Mouse (Mus musculus) thymus, postnatal 0 days (tissue): ENCODE measurements around the gene Anks1b. TPM values are rescaled to one million over a fixed set of nuclear protein-coding genes. Genes with fewer than 3 reads are reported as not detected.

Experiments
- DNase-seq: peaks from one replicate; pipeline ENCODE4 v3.0.0-alpha.2; 2015; ENCODE audit warnings: low spot score
- polyA plus RNA-seq: library from polyadenylated mRNA; unstranded; fragments of >200 nt; fragmentation: Nextera tagmentation; extraction: Ambion mirVana; gene quantifications from 2 replicates; pipeline ENCODE4 v1.2.1, GENCODE M21; 2015

Anks1b gene
- polyA plus RNA-seq, 1 experiment from 2014 or later = 0.18 TPM

DNA sequence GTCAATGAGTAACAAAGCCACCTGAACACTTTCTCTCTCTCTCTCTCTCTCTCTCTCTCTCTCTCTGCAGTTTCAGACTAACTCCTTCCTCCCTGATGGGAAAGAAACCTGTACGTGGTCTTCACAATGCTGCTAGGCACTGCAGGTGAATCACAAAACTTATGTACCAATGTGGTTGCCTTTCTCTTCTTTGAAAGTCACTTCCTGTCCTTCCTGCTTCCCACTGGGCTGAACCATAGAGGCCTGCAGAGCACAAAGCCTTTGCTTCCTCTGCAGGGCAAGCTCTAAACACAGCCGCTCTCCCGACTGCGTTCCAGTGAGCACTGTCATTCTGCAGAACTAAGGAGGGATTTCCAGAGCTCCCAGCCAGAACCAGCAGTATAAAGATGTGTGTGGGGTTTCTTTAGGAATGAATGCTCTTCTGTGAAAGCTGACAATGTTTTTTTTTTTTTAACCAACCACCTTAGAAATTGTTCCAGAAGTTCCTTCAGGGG, 931.3 kb downstream of the Anks1b start:
- no peak for DNase-seq

DNA sequence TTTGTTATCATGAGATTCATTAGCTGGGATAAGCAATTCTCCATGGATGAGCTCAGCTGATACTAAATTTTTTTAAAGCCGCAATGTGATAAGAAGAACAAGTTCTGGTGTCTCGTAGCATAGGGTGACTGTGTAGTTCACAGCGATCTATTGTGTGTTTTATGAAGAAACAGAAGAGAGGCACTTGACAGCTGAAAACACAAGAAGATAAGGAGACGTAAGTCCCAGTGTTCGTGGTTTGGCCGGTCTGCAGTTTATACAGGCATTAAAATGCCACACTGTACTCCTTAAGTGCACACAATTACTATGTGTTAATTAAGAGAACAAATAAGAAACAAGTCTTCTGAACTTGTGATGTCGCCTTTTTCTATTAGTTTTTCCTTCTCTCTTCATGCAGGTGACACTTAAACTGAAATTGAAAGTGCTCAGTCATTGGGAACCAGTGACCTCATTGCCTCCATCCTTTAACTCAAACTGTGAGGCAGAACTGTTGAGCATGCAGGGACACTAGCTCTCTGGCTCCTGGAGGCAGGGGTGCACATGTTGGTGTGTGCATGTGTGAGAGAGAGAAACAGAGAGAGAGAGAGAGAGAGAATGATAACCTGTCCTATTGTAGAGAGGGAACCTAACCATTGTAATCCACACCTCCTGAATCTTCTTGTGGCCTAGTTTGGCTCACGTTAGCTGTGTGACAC, 935.5 kb downstream of the Anks1b start:
- DNase-seq = no peak

DNA sequence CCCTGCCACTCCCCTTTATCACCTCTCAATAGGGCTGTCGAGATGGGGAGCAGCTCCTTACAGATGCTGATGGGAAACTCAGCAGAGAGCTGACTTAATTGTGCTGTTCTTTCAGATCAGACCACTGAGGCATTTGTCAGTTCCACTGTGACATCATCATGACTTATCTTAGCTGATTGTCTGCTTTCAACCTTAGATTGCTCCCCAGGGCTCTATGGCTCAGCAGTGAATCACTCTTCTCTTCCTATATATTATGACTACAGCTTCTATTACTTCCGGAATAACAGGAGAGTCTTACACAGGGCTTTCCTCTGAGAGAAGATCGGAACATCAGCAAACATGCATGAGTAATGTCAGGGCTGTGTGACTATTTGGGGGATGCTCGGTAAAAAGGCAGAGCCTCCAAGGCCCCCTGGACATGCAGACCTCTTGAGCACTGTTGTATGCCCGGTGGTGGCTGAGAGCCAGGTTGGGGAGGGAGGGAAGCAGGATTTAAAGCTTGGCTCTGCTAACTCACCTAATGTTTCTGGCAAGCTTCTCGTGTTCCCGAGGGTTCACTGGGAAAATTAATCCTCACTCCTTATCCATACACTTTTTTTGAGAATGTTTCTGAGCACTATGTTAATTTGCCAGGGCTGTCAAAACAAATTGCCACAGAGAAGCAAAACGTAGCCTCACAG, 936.7 kb downstream of the Anks1b start:
- DNase-seq = no peak

DNA sequence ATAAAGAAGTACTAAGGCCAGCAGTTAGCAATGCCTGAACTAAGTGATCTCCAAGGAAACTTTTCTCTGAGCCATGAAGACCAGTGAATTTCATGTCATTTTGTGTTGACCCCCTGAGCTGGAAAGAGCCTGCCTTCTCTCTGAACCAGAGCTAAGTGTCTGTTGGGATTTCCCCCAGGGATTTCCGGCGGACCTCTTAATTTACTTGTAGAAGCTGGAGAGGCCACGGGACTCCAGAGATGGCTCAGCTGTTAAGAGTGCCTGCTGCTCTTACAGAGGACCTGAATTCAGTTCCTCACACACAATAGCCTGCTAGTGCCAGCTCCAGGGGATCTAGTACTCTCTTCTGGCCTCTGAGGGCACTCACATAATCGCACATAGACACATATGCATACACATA, 938.1 kb downstream of the Anks1b start:
- no peak for DNase-seq

DNA sequence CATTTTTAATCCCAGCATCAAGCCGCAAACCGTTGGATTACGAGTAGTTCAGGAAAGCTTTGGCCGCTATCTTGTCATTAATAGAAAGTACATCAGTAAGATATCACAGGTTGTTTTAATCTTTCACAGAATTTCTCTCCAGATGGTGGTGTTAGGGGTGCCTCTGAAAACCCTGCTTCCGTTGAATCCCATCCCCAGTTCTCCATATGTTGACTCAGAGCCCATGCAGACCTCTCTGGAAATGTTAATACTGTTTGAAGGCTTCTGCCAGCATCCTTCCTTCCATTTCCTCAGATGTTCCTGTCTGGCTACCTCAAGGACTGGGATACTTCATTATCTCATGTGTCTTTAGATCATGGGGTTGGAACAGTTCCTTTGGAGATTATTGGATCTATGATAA, 940.0 kb downstream of the Anks1b start:
- no peak for DNase-seq

DNA sequence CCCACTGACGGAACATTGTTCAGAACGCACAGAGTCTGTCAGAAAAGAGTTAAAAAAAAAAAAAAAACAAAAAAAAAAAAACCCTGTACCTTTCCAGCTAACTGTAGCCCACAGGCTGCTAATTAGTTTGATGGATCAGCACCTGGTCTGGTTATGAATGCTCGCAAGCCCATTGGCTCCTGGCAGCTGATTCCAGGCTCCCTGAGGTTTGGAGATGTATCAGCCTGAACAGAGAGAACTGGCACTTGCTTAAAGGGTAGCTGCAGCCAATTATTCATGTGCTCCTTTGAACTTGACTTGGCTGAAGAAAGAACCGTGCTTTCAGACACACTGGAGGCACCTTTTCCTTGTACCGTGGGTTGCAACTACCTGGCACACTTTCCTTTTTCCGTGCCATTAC, 941.1 kb downstream of the Anks1b start:
- DNase-seq = no peak

DNA sequence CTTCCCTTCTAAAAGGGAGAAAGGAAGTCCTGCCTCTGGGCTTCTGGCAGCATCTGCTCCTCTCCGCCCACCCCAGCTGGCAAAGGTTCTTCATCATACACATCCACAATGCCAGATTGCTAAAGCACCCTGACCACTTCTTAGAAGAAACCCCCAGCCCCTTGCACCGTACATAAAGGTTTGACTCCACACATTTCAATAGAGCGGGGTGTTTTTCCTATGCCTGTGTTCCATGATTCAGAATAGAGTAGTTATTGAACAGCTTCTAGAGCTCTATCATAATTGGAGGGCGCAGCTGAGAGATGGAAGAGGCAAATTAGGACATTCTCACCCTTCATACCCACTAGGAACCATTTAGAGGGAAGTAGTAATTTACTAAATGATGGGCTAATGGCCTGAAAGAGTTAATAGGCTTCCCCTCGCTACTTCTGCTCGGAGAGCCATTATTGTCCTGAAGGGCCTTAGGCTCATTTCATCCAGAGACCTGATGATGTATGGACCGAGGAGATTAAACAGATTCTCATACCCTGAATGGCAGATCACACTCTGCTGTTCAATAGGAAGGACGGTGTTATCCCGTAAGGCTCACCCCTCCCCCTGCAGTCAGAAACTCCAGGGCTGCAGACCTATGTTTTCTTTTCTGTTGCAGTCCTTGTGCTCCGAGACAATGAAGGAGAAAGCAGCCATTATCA, 945.1 kb downstream of the Anks1b start:
- no peak for DNase-seq

DNA sequence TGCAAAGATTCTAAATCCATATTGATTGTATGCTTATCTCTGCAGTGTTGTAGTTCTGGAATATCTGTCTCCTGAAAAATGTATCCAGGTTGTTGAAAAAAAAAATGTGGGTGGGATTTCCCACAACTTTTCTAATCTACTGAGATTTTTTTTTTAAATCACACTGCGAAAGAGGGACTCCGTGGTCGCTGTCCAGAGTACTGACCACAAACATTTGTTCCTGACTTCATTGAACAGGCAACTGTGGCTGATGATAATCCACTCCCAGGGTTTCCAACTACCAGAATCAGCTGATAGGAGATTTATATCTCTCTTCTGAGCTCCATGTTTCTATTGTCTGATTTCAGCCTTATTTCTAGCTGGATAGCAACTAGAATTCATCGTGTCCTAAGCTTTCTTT, 950.1 kb downstream of the Anks1b start:
- no peak for DNase-seq

DNA sequence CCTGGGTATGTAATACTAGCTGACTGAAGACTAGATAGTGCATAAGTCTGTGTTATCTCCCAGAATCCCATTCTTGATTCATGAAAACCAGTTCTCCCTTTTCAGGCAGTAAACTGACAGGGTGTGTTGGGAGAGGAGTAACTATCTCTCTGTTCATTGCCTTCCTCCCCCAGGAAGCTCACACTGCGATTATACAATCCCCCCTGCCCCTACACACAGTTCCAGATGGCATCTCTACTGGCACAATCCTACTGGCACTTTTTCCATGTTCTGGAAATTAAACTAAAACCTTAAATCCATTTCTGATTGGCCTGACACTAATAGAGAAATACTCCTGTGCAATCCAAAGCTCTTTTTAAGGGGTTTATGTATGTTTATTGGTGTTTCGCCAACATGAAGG, 951.4 kb downstream of the Anks1b start:
- no peak for DNase-seq

DNA sequence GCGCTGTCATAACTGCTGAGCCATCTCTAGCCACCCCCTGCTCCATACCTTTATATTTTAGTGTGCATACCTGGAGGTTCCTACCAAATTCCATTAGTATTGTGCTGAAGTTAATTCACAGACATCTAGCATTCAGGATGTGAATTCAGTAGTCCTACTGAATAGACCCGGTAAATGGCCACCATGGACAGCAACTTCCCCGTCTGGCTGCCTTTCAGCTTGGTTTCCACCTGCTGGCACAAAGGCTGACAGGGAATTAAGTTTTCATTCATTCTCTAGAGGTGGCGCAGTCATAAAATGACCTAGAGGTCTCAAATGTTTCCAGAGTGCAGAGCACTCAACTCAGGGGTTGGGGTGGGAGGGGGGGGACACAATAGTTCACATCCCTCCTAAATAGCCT, 953.6 kb downstream of the Anks1b start:
- no peak for DNase-seq

DNA sequence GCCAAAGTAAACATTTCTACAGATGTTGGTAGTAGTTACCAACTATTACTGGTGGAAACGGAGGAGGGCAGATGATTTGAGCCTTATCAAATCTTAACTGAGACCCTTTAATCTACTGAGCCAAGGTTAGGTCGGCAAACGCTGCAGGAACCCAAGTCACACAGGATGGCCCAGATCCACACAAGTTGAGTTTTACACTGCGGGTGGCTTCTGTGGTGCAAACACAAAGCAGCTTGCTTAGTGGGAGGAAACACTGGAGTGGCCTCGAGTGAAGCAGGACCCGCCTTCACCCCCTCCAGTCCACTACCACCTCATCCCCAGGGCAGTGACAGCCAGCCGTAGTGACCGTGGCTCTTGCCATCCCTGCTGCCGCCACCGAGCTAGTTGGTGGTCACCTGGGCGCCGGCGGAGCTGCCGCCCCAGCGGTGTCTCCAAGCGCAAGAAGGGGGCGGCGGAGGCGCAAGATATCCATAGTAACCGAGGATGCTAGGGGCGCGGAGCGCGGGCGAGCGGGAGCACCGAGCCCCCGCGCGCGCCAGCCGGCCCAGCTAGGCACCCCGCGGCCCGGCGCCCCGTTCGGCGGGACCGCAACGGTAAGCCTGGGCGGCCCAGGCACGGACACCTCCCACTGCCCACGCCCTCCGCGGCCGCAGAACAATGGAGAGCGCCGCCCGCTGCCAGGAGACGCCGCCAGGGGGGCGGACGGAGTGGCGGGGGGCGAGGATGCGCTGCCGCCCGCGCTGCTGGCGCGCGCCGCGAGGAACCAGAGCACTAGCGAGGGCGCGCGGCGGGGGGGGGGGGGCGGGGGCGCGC, 955.5 kb downstream of the Anks1b start:
- DNase-seq = no peak

DNA sequence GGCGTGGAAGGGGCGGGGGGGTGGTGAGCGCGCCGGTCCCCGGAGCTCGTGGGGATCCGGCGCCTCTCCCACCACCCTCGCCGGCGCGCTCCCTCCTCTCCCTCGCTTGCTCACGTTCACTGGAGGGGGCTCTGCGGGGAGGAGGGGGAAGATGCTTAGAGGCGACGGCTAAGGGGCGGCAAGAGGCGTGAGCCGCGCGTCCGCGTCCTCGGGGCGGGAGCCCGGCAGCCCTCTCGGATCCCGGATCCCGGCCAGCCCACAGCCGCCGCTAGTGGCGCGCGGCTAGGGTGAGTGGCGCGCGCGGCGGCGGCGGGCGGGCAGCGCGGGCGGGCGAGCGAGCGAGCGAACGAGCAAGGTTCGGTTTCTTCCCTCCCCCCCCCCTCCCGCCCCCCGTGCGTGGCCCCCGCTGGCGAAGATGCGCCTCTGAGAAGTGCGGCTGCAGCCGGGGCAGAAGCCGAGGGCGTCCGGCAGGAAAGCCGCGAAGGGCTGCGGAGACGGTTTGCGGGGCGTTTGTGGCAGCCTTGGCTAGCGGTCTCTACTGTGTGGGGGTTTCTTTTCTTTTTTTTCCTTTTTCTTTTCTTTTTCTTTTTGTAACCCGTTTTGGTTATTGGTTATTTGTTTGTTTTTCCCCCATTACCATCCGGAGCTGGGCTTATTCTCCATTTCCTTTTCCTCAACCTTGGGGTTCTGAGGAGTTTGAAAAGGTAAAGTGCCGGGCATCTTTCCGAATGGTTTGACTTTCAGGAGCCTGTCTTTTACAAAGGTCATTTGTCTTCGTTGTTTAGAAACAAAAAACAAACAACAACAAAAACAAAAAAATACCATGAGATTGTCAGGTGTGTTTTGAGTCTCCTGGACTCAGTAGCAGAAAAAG, 956.3 kb downstream of the Anks1b start:
- no peak for DNase-seq

DNA sequence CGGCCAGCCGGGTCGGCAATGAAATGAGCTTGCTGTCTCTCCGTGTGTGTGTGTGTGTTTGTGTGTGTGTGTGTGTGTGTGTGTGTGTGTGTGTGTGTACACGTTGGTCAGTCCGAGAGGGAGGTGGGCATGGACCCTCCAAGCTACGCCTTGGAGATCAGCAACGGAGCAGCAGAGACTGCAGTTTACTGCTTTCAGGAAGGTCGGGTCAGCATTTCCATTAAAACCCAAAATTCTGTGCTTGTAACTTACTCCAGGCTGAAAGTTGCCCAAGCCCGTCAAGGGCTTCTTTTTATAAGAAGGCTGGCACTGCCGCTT, 956.9 kb downstream of the Anks1b start:
- no peak for DNase-seq

DNA sequence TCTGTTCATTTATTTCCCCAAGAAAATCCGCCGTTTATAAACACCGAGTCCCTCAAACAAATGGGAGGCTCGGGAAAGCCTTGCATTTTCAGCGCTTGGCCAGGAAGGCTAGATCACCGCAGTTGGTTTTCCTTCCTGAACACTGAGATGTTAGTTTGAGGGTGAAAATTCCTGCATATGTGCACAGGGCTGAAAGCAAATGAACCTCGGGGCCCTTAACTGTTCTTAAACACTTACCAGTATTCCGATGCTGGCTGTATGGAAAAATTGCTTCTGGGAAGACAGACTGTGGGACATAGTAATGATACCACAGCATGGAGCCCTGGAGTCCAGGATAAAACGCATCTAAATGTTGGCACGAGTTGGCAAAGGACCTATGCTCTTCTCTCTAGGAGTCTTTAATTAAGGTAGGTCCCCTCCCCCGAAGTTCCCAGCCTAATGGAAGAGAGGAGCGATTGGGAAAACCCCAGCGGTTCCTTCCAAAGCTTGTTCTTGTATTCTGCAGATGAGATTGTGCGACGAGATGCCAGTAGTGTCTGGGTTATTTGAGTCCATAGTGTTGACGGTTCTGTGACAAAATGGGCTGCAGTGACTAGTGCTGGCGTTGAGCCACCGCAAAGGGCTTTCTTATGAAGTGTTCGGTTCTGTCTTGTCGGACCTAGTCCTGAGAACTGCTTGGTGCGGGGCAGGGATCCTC, 957.4 kb downstream of the Anks1b start:
- DNase-seq = no peak

DNA sequence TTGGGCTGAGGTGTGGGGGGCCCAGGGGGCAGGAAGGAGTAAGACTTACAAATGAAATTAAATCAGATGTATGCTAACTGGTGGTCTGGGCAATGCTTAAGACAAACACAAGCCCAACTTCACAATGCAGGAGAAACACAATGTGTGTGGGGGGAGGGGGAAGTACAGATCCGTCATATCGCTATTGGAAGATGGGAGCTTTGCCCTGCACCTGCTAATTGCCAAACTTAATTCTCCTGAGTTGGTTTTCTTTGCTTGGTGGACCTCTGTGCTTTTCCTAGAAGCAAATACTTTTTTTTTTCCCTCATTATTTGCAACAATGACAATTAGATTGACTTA, 957.9 kb downstream of the Anks1b start:
- no peak for DNase-seq

DNA sequence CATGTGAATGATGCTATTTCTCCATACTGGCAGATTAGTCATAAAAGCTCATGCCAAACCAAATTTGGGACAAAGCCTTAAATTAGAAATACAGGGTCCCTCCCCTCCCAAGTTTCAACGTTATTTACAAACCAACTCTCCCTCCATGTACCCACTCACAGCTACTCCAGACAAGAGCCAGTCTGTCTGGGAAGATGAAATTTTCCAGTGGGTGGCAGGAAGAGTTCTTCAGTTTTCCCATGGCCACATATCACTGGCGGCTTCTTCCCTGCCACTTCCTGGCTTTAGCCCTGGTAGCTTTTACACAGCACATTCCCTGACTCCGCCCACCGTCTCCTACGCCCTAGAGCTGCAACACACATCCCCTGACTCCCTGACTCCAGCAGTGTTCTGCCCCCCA, 961.0 kb downstream of the Anks1b start:
- DNase-seq = no peak

DNA sequence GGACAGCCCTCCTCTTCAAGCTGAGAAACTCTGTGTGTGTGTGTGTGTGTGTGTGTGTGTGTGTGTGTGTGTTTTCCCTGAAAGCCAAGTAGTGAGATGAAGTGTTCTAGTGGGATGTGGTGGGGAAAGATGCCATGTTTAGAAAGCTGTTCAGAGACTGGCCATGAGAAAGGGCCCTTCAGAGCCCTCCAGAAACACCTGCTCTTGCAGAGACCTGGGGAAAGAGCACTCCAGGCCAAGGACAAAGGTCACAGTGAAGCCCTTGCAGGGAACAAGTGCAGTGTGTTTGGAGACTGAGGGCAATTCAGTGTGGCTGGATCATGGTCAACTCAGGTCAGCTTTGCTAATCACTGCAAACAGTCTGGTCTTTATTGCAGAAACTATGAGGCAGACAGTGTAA, 961.9 kb downstream of the Anks1b start:
- DNase-seq = no peak

DNA sequence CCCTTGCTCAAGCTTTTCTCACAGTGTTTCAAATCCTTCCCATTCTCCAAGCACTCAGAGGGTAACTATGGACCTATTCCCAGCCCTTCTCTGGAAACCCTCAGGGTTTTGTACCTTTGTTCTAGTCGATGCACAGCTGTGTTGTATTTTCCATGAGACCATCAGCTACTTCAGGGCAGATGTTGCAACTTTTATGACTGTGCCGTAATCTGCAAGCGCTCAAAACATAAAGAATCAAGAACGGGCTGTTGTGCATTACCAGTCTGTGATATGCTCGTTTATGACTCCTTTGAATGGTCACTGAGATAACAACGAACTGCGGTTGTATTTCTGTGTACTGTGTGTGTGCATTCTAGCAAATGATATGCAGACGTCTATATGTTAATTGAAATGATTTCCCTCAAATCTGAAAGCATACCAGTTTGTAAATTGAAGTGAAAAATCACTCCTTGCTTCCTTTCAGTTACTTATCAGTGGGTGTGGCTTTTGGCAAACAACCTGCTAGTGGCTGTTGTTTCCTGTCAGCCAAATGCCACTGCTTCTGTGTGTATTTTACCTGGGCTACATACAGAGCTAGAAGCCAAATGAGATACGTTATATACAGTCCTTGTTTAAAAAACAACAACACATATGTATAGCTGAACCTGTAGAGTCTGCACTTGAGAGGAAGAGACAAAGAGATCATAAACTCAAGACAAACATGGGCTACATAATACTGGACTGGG, 966.5 kb downstream of the Anks1b start:
- DNase-seq = no peak

DNA sequence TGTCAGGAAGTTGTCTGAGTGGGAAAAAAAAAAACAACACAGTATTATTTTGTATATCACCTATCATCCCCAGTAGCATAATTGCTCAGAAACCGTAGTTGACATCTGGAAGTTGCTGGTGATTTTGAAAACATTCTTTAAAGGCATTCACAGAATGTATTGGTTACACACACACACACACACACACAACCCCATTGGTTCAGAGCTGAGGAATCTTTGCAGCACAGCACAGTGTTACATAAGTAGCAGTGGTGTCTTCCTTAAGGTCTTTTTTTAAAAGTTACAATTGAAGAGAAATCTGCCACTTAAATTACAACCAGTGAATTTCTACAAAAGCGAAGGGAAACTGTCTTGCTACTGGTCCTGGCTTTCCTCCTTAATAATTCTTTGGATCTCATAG, 969.1 kb downstream of the Anks1b start:
- no peak for DNase-seq

DNA sequence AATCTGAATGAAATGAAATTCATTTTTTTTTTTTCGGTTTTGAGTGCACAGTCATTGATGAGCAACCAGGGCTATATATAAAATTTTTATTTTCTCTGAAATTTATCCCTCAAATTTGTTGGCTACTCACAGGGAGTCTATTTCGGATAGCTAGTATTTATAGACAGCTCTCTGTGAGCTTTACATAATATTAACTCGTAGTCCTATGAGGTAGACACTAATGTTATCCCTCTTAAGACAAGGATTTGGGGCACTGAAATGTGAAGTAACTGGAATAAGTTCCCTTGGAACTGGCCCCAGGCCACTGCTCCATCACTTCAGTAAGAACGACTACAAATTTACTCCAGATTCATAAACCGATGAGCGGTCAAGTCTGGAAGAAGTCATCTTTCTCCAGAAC, 977.8 kb downstream of the Anks1b start:
- DNase-seq = no peak
